Mouse (Mus musculus): ENCODE measurements at regions not wholly inside any gene's neighbourhood (a gene's known extent, or its start where the extent isn't known, plus 50 kb on each side); places are given as distances from the start of the nearest gene placed in this dataset.

DNA sequence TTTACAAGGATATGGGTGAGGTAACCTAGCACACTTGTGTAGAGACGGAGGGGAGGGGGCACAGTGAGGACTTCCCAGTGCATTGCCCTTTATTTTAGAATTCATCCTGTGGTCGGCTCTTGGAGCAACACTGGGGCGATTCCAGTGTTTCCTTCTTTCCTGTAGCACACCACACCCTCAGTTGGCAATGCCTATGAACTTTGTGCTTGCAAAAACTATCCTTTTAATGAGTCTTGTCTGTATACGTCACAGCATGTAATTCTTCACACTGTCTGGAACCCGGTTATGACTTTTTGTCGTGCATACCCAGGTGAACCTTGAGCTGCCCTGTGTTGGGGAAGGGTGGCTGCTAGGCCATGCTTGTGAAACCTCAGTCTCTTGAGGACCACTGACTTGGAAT is 504.1 kb upstream of the Klf4 start:
- no peak for DNase-seq (ENCODE audit: low spot score)
- no peaks in the 10 kb centered on the region for H3K36me3 ChIP-seq (ENCODE audit: insufficient read depth, low read length)
- H3K27ac ChIP-seq, result no peak overlapping the region
- WGBS, result 74% methylated on average over 6 of the region's 6 CpGs
- H3K27me3 ChIP-seq (ENCODE audit: insufficient read depth, low read length), result no peaks in the 10 kb centered on the region
- no peak for ATAC-seq
- no peak overlapping the region for H3K4me3 ChIP-seq (ENCODE audit: low read length)
- no peak overlapping the region for H3K9ac ChIP-seq (replicated peaks; ENCODE audit: low read length)
- no peaks in the 10 kb centered on the region for H3K4me1 ChIP-seq (ENCODE audit: insufficient read depth, low read length)
- TF ChIP-seq CTCF (IDR thresholded peaks at IDR 0.05; ENCODE audit: low read depth), result no peak
- no peaks in the 10 kb centered on the region for H3K9me3 ChIP-seq (ENCODE audit: low read length)
- no peak overlapping the region for H3K4me2 ChIP-seq (ENCODE audit: low read depth, low read length)

GRCm38 (mm10) chr4:56035543-56035942 is 503.3 kb upstream of the Klf4 start:
- Histone ChIP-seq H3K27ac (no peak overlapping the region), H3K36me3 (ENCODE audit: insufficient read depth, low read length) (no peaks in the 10 kb centered on the region), H3K9me3 (ENCODE audit: low read length) (no peaks in the 10 kb centered on the region), H3K9ac (replicated peaks; ENCODE audit: low read length) (no peak overlapping the region), H3K4me3 (ENCODE audit: low read length) (no peak overlapping the region), H3K4me2 (ENCODE audit: low read depth, low read length) (no peak overlapping the region), H3K27me3 (ENCODE audit: insufficient read depth, low read length) (no peaks in the 10 kb centered on the region), H3K4me1 (ENCODE audit: insufficient read depth, low read length) (no peaks in the 10 kb centered on the region)
- WGBS, result 61% methylated on average over 5 of the region's 5 CpGs
- DNase-seq (ENCODE audit: low spot score) (no peak), ATAC-seq (no peak)
- TF ChIP-seq CTCF (IDR thresholded peaks at IDR 0.05; ENCODE audit: low read depth), result no peak

GRCm38 (mm10) chr4:56028441-56028840 is 496.2 kb upstream of the Klf4 start:
- WGBS, result 75% methylated on average over 3 of the region's 3 CpGs
- Histone ChIP-seq H3K27me3 (ENCODE audit: insufficient read depth, low read length) (no peaks in the 10 kb centered on the region), H3K9me3 (ENCODE audit: low read length) (no peaks in the 10 kb centered on the region), H3K36me3 (ENCODE audit: insufficient read depth, low read length) (no peaks in the 10 kb centered on the region), H3K9ac (replicated peaks; ENCODE audit: low read length) (no peak overlapping the region), H3K4me1 (ENCODE audit: insufficient read depth, low read length) (no peaks in the 10 kb centered on the region), H3K4me2 (ENCODE audit: low read depth, low read length) (no peak overlapping the region), H3K27ac (no peak overlapping the region), H3K4me3 (ENCODE audit: low read length) (no peak overlapping the region)
- no peak for ATAC-seq
- TF ChIP-seq CTCF (IDR thresholded peaks at IDR 0.05; ENCODE audit: low read depth), result no peak
- DNase-seq (ENCODE audit: low spot score), result no peak

DNA sequence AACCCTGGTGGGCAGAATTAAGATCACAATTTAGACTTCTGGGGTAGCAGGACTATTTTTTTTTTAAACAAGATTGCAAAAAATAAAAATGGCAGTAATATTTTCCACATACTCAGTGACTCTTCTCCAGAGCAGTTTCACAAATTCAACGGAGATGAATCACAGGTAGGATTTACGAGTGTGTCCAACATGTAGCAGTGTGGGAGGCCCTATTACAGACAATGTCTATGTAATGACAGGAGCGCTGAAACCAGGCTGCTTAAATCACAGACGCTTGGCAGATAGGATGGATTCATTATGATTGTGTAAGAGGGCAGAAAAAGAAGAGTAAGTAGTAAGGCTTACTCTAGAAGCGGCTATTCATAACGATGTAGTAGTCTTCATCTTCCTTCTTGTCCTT is 495.0 kb upstream of the Klf4 start:
- DNase-seq (ENCODE audit: low spot score) (no peak), ATAC-seq (no peak)
- Histone ChIP-seq H3K4me1 (ENCODE audit: insufficient read depth, low read length) (no peaks in the 10 kb centered on the region), H3K4me2 (ENCODE audit: low read depth, low read length) (no peak overlapping the region), H3K27ac (no peak overlapping the region), H3K36me3 (ENCODE audit: insufficient read depth, low read length) (no peaks in the 10 kb centered on the region), H3K9ac (replicated peaks; ENCODE audit: low read length) (no peak overlapping the region), H3K4me3 (ENCODE audit: low read length) (no peak overlapping the region), H3K9me3 (ENCODE audit: low read length) (no peaks in the 10 kb centered on the region), H3K27me3 (ENCODE audit: insufficient read depth, low read length) (no peaks in the 10 kb centered on the region)
- no peak for TF ChIP-seq CTCF (IDR thresholded peaks at IDR 0.05; ENCODE audit: low read depth)
- WGBS, result 93% methylated on average over 6 of the region's 6 CpGs

- Histone ChIP-seq H3K4me1 (ENCODE audit: insufficient read depth, low read length) (no peaks in the 10 kb centered on the region), H3K27me3 (ENCODE audit: insufficient read depth, low read length) (no peaks in the 10 kb centered on the region), H3K9me3 (ENCODE audit: low read length) (no peaks in the 10 kb centered on the region), H3K9ac (replicated peaks; ENCODE audit: low read length) (no peak overlapping the region), H3K4me2 (ENCODE audit: low read depth, low read length) (no peak overlapping the region), H3K4me3 (ENCODE audit: low read length) (no peak overlapping the region), H3K36me3 (ENCODE audit: insufficient read depth, low read length) (no peaks in the 10 kb centered on the region), H3K27ac (no peak overlapping the region)
- DNase-seq (ENCODE audit: low spot score) (no peak), ATAC-seq (no peak)
- no peak for TF ChIP-seq CTCF (IDR thresholded peaks at IDR 0.05; ENCODE audit: low read depth)
Observed at GRCm38 (mm10) chr4:56024478-56024877, 492.2 kb upstream of the Klf4 start.

DNA sequence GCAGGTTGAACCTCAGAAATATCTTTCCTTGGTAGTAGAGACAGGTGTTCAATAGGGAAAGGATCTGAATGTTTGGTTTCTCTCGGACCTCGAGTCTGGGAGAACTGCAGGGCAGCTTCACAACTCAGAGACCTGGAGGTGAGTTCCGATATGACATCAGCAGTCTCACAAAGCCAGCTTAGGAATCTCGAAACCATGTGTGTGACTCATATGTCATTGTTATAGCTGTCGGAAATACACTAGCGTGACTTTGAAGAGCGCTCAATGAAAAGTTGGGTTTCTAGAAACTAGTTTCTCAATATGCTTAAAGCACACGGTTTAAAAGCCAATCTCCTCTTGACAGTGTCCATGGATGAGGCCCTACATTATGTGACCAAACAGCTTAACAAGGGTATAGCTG is 485.9 kb upstream of the Klf4 start:
- 94% methylated on average over 8 of the region's 8 CpGs for WGBS
- DNase-seq (ENCODE audit: low spot score) (no peak), ATAC-seq (no peak)
- Histone ChIP-seq H3K4me2 (ENCODE audit: low read depth, low read length) (no peak overlapping the region), H3K27me3 (ENCODE audit: insufficient read depth, low read length) (no peaks in the 10 kb centered on the region), H3K9me3 (ENCODE audit: low read length) (no peaks in the 10 kb centered on the region), H3K36me3 (ENCODE audit: insufficient read depth, low read length) (no peaks in the 10 kb centered on the region), H3K9ac (replicated peaks; ENCODE audit: low read length) (no peak overlapping the region), H3K27ac (no peak overlapping the region), H3K4me3 (ENCODE audit: low read length) (no peak overlapping the region), H3K4me1 (ENCODE audit: insufficient read depth, low read length) (no peaks in the 10 kb centered on the region; the same call in 1 of the 2 replicates)
- no peak for TF ChIP-seq CTCF (IDR thresholded peaks at IDR 0.05; ENCODE audit: low read depth)

DNA sequence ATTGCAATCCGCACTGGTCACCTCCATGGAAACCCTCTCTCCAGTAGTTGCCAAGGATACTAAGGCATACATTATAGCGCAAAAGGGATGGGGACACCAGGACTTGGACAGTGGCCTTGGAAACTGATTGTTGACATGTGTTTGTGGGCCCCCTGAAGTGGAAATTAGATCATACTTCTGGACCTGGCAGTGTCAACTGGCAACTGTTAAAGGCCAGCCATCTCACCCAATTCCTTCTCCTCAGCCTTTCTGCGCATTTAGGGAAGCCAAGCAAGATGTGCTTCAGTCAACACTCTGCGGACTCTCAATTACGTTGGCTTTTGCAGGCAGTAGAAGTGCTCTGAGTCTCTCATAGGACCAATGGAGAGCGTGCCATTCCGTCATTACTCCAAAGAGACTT is 483.2 kb upstream of the Klf4 start:
- DNase-seq (ENCODE audit: low spot score) (peak; percentile 7), ATAC-seq (no peak)
- TF ChIP-seq CTCF (IDR thresholded peaks at IDR 0.05; ENCODE audit: low read depth), result no peak
- Histone ChIP-seq H3K27me3 (ENCODE audit: insufficient read depth, low read length) (no peaks in the 10 kb centered on the region), H3K9ac (replicated peaks; ENCODE audit: low read length) (no peak overlapping the region), H3K4me2 (ENCODE audit: low read depth, low read length) (no peak overlapping the region), H3K4me3 (ENCODE audit: low read length) (no peak overlapping the region), H3K4me1 (ENCODE audit: insufficient read depth, low read length) (no peaks in the 10 kb centered on the region; the same call in 1 of the 2 replicates), H3K27ac (no peak overlapping the region), H3K9me3 (ENCODE audit: low read length) (no peaks in the 10 kb centered on the region), H3K36me3 (ENCODE audit: insufficient read depth, low read length) (no peaks in the 10 kb centered on the region)
- WGBS, result 74% methylated on average over 7 of the region's 7 CpGs

All from hindbrain, postnatal 0 days (tissue).